Mouse (Mus musculus): ENCODE data around the gene Bnc2.

The Bnc2 gene

DNA sequence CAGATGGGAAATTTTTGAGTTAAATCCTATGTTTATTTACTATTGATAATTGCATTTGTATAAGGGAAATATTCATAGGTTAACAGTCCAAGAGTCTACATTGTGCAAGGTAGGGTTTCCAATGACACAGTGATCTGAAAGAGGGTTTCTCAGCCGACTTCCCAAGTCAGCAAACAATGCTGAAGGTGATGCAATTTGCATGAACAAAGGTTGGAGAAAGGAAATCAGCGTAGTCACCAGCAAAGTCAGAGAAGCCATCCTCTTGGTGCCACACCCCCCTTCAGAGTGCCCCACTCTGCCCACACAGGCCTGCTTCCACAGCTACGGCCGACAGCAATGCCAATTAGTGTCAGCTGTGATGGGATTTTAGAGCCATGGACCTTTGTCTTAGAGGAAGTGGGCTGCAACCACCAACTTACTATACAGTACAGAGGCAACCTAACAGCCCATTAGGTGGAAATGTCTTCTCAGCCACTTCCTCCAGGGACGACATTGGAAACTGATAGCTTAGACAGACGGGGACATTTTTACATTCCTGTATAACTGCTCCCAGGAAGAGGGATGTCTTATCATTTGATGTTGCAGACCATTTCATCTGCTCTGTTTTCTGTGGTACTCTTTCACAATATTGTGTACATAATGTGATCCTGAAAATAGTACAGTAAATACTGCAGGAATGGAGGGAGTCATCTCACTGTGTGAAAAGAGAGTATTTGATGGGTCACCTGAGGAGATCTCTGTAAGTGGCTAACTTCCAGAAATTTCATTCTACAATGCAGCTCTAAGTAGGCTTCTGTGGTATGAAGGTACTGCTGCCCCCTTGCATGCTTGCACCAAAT, 243.2 kb downstream of the Bnc2 start:
- no peak for DNase-seq (ENCODE audit: low spot score in 2 of 2)

DNA sequence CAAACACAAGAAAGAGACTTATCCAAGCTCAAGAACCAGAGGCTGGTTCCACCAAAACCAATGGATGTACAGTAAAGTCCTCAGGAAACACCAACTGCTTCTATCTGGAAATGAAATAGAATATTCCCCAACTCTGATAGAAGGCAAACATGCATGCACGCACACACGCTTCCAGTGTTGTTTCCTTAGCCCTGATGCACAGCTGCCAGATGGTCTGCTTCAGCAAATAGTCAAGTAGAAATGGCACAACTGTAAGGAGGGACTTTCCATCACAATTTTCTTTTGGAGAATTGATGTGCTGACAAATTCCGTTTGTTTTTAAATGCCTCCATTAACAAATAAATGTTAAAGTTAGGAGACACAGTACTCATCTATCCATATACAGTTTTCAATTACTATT, 247.1 kb downstream of the Bnc2 start:
- no peak for DNase-seq (ENCODE audit: low spot score in 2 of 2)

GRCm38 (mm10) chr4:84411431-84411830, 263.6 kb downstream of the Bnc2 start:
- DNase-seq (ENCODE audit: low spot score in 2 of 2), result no peak

DNA sequence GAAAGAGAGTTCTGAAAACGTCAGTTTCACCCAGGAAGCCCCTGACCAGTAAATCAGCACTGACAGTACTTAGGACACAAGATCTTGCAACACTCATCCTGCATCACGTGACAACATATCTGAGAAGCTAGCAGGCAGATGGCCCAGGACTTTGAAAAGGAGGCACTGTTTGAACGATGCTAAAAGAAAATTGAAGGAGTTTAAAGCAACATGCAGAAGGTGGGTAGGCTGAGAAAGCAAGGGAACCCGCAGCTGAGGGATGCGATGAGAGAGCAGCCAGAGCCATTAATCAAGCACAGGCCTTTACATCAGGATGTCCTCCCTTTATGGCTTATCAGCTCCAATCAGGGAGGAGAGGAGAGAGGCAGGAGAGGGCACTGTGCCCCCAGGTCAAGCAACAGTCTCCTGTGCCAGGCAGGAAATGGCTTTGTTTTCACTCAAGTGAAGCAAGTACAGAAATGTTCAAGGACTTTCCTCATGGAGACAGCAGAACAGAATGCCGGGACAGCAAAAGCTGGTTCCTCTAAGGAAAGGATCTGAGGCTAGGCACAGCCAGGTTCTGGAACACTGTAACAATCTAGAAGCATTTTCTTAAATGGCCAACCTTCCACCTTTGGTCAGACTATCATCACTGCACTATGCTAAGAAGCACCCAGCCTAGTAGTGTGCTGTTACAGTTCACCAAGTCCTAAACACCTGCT, 267.6 kb downstream of the Bnc2 start:
- DNase-seq (ENCODE audit: low spot score in 2 of 2), result no peak

DNA sequence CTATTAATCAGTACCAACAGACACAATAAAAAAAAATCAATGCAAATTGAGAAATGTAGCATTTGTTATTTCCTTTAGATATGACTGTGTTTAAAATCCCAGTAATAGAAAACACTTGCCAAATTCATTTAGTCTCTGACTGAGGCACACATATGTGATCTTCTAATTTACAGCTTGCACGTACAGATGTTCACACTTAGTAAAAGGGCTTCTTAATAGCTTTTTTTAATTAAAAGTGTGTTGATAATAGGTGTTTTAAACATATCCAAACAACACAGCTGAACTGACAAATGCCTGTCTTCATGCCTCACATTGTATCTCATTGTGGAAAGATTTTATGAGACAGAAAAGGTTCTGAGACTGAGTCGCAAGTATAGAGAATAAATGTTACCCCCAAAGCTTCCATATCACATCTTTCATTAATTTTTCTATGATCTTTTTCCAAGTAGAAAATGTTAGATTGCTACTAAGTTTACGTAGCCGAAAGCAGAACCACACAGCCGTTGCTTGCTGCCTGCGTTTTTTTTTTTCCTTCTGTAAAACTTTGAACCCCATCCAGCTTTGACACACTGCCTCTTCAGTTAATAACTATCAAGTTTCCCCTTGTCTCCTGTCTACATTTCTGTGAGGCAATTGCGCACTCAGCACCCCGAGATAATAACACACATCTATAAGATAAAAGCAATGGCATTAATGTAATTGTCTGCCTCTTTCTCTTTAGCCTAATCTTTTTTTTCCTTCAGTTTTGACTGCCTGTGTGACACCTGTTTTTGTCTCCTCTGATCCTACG, 271.5 kb downstream of the Bnc2 start:
- DNase-seq (ENCODE audit: low spot score in 2 of 2), result no peak

DNA sequence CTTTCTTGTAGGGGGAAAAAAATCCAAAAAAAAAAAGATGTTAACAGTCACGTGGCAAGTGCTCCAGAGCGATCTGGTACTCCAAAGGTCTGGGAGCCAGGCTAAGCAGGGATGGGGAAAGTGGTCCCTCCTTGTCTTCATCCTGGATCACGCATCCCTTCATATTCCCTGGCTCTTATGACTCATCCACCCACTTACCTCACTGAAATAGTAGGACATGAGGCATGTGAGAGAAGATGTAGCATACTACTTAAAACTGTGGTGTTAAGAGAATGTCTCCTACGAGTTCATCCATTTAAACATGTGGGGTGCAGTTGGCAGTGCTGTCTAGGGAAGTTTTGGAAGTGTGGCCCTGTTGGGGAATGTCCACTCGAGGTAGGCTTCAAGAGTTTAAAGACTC, 286.1 kb downstream of the Bnc2 start:
- no peak for DNase-seq (ENCODE audit: low spot score in 2 of 2)

GRCm38 (mm10) chr4:84385156-84385555, 289.9 kb downstream of the Bnc2 start:
- no peak for DNase-seq (ENCODE audit: low spot score in 2 of 2)

GRCm38 (mm10) chr4:84379289-84379688, 295.8 kb downstream of the Bnc2 start:
- no peak for DNase-seq (ENCODE audit: low spot score in 2 of 2)

DNA sequence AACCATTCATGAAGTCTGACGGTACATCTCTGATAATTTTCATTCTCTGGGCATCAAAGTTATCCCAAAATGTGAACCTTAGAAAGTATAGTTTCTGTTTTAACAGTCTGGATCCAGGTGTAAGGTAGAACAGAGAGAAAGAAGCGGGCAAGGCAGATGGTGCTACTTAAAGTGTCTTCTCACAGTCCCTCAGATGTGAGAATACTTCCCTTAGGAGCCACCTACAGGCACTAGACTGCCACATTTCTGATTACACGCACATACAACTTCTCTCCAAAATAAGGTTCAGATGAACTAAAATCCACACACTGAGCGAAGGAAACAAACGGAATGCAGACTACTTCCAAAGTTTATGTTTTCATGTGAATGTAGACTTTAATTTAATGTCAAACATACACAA, 297.6 kb downstream of the Bnc2 start:
- no peak for DNase-seq (ENCODE audit: low spot score in 2 of 2)

DNA sequence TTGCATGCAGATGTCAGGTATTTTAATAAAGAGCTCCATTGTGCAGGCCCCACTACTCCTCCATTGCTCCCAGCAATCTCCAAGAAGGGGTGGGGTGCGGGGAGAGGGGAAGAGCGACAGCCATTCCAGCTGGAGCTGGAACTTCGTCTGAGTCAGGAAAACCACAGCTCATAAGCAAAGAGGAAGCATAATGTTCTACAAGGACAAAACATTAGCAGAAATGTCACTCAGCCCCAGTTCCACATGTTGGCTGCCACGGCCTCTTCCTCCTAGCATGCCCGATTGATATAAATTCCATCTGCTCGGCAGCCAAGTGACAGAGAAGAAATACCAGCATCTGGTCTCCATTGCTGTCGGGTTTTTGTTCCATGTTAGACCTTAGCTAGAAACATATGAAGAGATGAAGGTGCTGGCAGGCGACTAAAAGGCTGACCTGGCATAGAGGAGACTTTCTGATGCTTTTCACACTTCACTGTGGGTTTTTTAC, 312.7 kb downstream of the Bnc2 start:
- no peak for DNase-seq (ENCODE audit: low spot score in 2 of 2)

- DNase-seq (ENCODE audit: low spot score in 2 of 2), result no peak
Observed at GRCm38 (mm10) chr4:84361165-84361564, 313.9 kb downstream of the Bnc2 start.

DNA sequence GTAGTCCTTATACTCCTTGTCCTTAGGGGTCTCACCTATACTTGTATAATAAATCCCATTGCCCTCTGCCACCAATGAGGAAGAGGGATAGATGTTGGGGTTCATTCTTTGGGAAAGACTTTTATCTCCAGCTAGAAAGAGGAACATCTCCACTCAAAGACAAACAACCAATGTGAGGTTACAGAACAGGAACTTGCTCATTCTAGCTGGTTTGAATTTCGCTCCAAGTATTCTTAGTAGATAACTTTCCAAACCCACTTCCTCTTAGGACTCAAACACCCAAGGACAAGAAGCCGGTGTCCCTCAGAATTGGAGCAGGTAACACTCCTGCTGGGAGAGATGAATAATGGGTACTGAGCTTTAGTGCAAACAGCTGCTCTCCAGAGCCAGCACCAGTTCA, 315.1 kb downstream of the Bnc2 start:
- no peak for DNase-seq (ENCODE audit: low spot score in 2 of 2)

GRCm38 (mm10) chr4:84358204-84358603, 316.9 kb downstream of the Bnc2 start:
- DNase-seq (ENCODE audit: low spot score in 2 of 2), result no peak

DNA sequence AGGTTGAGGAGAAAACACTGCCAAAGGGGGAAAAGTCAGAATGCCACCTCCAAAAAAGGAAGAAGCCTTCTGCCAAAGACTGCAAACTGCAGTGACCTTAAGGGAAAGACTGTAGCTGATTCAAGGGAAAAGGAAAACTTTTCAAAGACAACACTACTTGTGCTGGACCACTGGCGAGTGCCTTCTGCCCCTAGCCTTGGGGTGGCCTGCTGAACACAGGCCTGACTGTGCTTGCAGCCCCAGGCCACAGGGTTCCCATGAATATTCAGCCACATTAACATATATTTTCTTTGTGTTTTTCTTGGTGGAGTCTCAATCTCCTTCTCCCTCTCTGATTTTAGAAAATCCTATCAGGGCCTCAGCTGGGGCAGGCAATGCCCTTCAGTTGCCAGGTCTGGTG, 317.7 kb downstream of the Bnc2 start:
- DNase-seq (ENCODE audit: low spot score in 2 of 2), result no peak

- DNase-seq (ENCODE audit: low spot score in 2 of 2), result no peak
Observed at GRCm38 (mm10) chr4:84356468-84357153, 318.5 kb downstream of the Bnc2 start.

DNA sequence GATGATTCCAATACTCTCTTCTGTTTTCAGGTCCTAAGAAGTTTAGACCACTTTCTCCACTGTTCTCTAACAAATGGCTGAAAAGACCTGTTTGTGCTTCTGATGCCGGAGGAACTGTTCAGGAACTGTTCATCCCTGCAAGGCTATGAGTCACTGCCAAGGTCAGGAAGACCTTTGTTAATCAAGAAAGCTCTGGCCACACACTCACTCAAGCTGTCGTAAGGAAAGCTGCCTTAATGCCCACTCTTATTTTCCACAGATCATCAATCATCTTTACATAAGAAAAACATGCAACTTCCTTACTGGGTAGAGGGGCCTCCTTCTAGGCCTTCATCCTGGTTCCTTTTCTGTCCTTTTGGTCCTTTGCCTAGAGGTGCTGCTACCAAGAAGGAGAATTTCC, 322.4 kb downstream of the Bnc2 start:
- no peak for DNase-seq (ENCODE audit: low spot score in 2 of 2)

GRCm38 (mm10) chr4:84349536-84349935, 325.5 kb downstream of the Bnc2 start:
- DNase-seq (ENCODE audit: low spot score in 2 of 2), result no peak

DNA sequence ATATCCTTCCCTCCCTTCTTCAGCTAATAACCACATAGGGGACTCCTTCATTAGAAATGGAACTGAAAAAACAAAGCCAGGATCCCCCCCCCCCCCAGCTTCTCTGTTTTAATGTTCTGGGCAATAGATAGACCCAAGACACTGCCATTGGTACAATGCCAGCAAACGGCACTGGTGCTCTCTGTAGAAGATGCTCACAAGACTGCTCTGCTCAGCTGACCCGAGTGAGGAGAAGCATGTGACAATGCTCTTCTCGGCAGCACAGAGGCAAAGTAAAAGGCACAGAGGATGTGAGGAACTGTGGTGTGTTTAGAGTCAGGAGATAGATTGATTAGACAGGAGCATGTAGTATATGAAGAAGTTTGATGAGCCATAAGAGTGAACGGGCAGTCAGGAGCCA, 335.9 kb downstream of the Bnc2 start:
- no peak for DNase-seq (ENCODE audit: low spot score in 2 of 2)

DNA sequence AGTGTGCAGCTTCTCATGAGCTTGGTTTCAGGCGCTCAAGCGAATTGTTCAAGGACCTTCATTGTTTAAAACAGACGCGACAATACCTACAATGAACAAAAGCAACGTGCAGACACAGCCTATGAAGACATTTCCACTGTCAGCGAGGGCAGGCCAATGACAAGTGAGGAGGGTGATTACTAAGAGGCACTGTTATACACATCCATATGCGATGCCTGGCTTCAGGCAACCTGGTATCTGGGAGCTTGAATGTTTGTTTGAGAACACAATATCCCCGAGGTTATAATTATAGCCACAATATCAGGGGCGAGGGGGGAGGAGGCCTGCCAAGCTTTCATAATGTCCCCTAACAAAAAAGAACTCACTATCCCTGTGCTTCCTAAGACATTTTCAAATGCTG, 343.1 kb downstream of the Bnc2 start:
- no peak for DNase-seq (ENCODE audit: low spot score in 2 of 2)

- DNase-seq (ENCODE audit: low spot score in 2 of 2), result no peak
Observed at GRCm38 (mm10) chr4:84331450-84331849, 343.6 kb downstream of the Bnc2 start.

DNA sequence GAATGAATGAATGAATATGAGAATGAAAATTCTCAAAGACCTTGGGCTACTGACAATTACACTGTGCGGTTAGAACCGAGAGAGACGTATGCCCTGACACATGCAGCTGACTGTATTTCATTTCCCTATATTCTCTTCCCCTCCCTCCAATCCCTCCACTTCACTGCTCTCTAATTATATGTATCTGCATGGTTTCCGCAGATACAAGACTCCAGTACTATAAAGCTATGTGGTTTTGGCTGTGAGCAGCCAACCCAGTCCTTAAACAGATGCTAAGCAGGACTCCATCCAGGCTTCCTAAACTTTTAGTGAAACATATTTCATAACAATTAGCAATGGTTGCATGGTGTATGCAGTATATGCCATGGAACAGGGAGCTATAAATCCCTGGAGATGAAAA, 344.6 kb downstream of the Bnc2 start:
- DNase-seq (ENCODE audit: low spot score in 2 of 2), result no peak

- DNase-seq (ENCODE audit: low spot score in 2 of 2), result no peak
Observed at GRCm38 (mm10) chr4:84329651-84330050, 345.4 kb downstream of the Bnc2 start.

Data from urinary bladder, postnatal 4 days (tissue).